Mouse (Mus musculus): ENCODE measurements at regions not wholly inside any gene's neighbourhood (a gene's known extent, or its start where the extent isn't known, plus 50 kb on each side); places are given as distances from the start of the nearest gene placed in this dataset.

DNA sequence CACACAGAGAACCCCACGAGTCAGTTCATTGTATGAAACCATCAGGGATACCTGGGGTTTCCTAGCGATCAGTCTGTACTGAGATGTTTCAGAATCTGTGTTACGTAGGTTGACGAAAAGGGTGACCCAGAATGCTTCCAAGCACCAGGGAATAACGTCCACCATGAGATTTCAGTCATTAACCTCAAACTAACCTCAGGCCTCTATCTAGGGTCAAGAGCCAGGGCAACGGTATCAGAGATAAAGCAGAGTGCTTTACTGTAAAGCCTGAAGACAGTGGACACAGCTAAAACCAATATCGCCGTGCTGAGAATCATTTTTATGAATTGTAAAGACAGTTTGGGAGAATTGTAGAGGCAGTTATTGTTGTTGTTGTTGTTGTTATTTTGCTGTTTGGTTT, 52.9 kb upstream of the Errfi1 start:
- no peak for DNase-seq (ENCODE audit: low spot score in 2 of 2)
- intact Hi-C loops (cut with DNase I), result no loop called here

DNA sequence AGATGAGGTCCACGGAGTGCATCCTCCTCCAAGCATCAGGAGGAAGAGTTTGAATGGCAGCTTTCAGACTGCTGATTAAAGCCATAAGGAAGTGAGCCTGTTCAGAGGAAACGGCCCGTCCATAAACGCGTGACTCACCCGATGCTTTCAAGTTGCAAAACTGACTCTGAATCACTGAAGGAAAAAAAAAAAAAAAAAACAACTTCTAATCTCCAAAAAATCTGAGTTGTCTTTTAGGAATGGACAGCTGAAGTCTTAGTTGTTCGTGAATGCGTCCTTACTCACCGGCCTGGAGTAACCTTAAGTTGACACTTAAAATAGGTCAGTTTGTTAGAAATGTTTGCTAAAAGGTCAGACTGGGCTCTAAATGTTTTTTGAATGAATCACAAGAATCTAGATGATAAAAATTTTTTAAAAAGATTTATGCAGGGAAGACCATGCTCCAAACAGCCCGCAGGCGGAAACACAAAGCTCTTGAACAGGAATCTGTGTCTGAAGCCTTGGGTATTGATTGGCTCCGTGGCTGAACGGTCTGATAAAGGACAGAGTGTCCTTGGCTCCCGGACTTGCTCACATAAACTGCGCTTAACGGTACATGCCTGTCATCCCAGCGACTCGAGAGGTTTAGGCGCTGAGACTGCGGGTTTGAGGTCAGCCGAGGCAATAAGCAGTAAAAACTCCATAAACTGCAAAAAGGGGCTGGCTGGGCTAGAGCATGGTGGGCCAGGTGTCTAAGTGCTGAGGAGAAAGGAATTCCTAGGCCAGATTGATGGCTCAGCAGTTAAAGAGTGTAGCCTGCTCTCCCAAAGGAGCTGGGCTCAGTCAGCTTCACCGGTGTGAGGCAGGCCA, 53.9 kb upstream of the Errfi1 start:
- intact Hi-C loops (cut with DNase I), result no loop called here
- DNase-seq (ENCODE audit: low spot score in 2 of 2), result no peak

DNA sequence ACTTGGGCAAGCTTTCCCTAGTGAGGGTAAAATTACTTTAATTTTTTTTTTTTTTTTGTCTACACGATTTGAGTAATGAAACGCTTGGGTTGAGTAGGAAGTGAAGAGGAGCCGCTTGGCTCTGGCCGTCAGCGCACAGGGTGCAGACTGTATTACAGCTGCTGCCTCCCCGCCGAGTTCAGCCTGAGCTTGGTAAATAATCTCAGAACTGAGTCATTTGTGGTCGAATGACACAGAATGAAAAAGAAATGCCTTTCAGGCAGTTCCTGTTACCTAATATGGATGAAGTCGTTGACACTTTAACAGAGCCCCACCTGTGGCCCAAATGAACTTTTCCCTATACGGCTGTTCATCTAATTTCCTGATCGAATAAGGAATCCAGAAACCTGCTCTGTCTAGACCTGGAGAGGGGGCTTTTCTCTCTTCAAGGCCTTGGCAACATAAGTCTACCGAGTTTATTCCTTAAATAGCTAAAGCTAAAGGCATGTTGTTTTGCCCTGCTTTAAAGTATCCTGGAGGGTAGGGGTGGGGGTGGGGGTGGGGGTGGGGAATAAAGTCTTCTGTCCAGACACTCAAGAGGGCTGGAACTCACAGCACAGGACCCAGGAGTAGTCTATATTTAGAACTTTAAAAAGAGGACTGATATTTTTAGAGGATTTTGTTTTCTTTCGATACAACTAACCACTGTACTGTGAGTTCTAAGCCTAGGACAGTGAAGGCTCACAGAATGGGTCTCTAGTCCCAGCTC, 54.8 kb upstream of the Errfi1 start:
- intact Hi-C loops (cut with DNase I), result no loop called here
- DNase-seq (ENCODE audit: low spot score in 2 of 2), result no peak

DNA sequence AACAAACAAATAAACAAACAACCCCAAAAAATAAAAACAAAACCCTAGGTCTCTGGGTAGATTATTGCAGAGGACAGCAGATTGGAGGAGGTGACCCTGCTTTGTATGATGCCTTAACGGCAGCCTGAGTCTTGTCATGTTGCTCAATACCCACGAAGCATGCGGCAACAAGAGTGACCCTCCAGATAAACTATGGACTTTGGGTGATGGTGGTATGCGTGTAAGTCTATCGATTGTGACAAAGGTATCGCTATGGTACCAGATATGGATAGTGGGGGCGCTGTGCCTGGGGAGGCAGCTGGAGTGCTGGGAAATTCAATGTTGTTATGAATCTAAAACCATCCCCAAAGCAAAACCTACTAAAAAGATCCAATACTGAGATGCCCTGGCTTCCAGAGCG, 55.4 kb upstream of the Errfi1 start:
- intact Hi-C loops (cut with DNase I), result no loop called here
- DNase-seq (ENCODE audit: low spot score in 2 of 2), result no peak

DNA sequence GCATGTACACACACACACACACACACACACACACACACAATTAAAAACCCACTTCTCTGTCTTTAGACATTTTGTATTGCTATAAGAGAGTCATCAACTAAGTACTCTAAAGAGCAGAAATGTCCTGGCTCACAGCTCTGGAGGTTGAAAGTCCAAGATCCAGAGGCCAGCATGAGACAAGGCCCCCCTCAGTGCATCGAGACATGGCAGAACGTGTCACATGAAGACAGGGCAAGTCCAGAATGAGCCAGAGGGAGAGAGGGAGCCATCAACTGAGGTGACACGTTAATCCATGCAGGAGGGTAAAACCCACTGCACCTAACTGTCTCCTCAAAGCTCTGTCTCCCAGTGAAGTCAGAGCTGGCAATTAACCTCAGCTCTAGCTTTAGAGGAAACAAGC, 56.7 kb upstream of the Errfi1 start:
- intact Hi-C loops (cut with DNase I), result no loop called here
- DNase-seq (ENCODE audit: low spot score in 2 of 2), result no peak

DNA sequence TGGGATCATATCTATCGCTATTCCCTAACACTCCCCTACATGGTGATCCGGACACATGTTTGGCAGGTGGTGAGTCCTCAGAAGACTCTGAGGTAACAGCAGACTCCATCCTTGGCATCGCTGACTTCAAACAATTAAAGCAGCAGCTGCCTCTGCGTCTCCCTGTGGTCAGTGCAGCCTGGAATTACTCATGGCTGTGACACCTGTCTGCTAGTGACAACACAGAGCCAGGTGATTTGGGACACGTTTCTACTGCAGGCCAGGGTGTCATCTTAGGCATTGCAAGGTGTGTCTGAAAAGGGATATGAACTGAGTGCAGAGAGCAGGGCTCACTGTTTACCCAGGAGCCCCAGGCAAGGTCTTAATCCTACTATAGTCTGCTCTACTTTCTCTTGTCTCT, 58.8 kb upstream of the Errfi1 start:
- no peak for DNase-seq (ENCODE audit: low spot score in 2 of 2)
- intact Hi-C loops (cut with DNase I), result no loop called here

DNA sequence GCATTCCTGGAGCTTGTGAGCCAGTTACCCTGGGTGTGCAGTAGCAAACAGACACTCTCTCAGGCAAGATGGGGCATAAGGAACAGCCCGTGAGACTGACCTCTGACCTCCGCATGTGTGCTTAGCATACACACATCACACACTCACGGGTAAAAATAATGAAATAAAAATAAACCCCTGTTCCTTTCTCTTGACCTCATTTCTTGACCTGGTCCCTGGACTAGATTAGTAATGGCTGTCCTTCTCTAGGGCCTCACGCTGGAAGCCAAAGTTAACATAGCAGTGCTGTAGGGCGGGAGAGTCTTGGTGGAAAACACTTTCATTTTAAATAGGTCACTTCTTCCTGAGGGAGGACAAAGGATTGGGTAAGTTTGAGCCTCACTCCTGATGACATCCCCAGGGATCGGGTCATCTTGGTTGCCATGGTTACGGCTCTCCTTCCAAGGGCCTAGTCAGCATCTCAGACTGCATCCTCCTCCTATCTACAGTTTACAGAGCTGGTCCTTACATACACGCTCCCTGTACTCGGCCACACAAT, 59.4 kb upstream of the Errfi1 start:
- intact Hi-C loops (cut with DNase I), result no loop called here
- DNase-seq (ENCODE audit: low spot score in 2 of 2), result no peak

DNA sequence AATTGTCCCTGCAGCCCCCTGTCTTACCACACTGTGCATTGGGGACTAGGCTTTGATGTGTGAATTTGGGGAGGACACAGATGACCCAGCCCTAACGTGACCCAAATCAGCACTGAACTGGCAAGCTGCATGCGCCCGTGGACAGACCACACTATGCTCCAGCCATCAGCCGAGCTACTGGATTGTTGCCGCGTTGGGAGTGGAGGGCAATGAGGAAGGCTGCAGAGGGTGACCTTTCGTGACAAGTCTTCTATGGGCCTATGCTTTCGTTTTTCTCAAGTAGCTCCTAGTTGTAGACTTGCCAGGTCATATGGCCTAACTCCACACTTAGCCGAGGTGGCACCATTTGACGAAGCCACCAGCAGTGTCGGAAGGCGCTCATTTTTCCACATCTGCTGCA, 60.6 kb upstream of the Errfi1 start:
- intact Hi-C loops (cut with DNase I), result no loop called here
- DNase-seq (ENCODE audit: low spot score in 2 of 2), result no peak

DNA sequence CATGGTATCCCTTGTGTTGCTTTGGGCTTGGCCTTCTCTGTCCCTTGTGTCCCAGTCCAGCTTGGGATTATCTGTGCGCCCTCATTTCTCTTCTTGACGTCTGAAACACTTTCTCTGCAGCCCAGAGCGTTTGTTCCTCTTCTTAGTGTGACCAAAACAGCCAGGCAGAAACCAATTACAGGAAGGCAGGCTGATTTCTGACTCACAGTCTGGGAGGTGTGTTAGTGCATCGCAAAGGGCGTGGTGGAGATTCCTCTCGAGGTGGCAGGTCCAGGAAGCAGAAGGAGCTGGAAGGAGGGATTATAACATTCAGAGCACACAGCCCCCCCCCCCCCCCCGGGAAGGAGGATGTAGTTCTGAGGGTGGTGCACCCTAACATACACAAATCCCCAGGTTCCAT, 64.6 kb upstream of the Errfi1 start:
- no peak for DNase-seq (ENCODE audit: low spot score in 2 of 2)
- intact Hi-C loops (cut with DNase I), result no loop called here

DNA sequence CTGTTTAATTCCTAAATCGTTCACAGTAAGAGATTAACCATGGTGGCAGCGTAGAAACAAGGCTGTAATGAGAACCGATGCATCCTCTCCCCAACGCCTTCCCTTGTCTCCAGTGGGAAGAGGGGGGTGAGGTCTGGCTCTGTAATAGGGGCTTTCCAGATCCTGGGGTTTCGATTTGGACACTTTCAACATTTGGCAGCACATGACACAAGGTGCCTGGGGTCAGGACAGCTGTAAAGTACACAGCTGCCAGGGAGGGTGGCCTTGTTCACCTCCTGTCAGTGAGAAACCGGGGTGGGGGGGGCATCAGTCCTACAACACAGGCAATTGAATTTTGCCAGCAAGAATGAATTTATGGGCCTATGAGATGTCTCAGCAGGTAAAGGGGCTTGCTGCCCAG, 66.6 kb upstream of the Errfi1 start:
- intact Hi-C loops (cut with DNase I), result no loop called here
- no peak for DNase-seq (ENCODE audit: low spot score in 2 of 2)

DNA sequence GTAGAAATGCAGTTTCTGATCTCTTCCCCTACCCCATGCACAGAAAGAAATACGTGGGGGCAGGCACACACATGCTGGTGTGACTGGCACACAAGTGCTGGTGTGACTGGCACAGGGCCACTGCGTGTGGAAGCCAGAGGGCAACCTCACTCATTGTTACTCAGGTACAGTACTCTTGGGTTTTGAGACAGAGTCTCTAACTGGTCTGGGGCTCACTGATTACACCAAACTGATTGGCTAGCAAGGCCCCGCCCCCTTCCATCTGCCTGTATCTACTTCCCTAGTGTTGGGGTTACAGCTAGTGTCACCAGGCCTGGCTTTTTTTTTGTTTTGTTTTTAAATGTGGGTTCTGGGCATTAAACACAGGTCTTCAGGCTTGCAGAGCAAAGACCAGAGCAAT, 67.1 kb upstream of the Errfi1 start:
- DNase-seq (ENCODE audit: low spot score in 2 of 2), result no peak
- intact Hi-C loops (cut with DNase I), result no loop called here

DNA sequence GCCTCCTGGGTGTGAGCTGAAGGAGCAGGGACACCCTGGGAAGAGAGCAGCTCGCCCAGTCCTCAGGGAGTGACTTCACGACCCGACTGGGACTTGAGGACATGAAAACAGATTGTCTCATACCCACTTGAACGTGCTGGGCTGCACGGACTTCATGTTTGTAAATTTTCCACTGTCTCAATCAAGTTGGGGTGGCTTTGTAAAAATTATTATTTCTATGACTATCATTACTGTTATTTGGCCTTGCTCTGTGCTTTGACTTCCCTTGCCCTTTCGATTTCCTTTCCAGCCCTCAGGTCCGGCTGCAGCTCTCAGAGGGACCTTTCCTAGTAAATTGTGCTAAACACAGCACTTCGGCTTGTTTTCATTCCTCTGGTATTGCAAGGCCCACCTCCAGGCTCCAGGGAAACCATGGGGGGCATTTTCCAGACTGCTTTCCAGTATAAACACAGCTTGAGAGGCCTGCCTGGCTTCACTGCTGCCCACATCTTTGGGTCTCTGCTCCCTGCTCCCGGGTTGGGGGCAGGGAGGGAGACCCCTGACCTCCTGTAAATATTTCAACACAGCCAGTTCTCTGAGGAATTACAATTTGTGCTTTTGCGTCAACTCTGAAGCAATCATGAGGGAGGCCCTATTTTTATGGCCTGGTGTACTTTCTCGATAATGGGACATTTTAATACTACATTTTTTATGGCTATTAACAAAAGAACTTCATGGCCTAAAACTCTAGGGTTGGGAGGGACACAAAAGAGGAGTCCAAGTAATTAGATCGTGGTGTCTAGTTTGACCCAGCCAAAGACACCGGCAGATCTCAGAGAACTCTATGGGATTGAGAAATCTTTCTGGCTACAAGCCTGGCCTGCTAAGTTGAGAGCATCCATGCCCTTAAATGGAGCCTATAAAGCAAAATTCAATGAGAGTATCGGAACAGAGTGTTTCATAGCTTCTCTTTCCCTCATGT, 68.9 kb upstream of the Errfi1 start:
- no peak for DNase-seq (ENCODE audit: low spot score in 2 of 2)
- intact Hi-C loops (cut with DNase I), result no loop called here

DNA sequence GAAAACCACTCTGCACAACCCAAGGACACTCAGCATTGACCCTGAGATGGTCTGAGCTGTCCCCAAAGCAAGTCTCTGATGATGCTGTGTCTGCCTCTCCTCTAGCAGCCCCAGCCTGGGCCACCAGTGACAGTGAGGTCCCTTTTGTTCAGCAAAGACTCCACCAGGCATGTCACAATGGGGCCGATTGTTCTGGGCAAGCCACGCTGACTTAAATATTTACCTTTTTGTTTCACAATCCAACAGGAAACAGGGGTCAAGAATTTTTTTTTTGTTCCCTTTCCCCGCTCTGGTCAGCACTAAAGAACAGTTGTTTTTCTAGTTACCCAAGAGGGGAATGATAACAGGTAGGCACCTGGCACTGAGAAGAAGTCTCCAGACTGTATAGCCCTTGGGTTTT, 72.4 kb upstream of the Errfi1 start:
- no peak for DNase-seq (ENCODE audit: low spot score in 2 of 2)
- intact Hi-C loops (cut with DNase I), result no loop called here

DNA sequence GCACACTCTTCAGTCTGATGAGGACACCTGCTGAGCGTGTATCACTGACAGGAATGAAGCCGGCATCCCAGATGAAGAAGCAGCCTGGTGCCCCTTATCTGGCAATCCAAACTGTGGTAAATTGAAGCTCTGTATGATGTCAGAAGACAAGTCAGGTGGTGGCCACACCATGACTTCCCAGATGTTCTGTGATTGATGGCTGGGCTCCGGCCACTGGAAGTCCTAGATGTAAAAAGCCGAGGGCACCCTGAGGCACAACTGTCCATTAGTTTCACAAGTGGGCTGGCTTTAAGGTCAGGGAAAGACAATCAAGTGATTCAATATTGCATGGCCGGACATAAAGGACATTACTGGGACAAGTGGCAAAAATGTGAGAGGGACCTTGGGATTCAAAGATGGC, 74.4 kb upstream of the Errfi1 start:
- intact Hi-C loops (cut with DNase I), result no loop called here
- no peak for DNase-seq (ENCODE audit: low spot score in 2 of 2)

DNA sequence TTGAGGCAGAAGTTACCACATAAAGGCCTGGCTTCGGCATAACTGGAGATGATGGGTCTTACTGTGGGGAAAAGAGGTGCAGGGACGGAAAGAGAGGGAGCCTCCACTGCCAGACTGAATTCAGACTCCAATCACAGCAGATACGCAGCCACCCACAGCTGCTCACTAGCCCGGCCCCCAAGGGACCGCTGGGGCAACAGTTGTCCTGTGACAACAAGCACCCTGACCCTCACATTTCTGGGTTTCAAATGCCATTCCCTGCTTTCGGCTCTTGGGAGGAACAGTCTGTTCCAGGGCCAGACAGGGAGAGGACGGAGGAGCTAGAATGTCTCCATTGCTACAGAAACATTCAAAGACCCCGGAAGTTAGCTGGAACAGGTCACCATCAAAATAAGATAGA, 75.0 kb upstream of the Errfi1 start:
- DNase-seq (ENCODE audit: low spot score in 2 of 2), result no peak
- intact Hi-C loops (cut with DNase I), result no loop called here

DNA sequence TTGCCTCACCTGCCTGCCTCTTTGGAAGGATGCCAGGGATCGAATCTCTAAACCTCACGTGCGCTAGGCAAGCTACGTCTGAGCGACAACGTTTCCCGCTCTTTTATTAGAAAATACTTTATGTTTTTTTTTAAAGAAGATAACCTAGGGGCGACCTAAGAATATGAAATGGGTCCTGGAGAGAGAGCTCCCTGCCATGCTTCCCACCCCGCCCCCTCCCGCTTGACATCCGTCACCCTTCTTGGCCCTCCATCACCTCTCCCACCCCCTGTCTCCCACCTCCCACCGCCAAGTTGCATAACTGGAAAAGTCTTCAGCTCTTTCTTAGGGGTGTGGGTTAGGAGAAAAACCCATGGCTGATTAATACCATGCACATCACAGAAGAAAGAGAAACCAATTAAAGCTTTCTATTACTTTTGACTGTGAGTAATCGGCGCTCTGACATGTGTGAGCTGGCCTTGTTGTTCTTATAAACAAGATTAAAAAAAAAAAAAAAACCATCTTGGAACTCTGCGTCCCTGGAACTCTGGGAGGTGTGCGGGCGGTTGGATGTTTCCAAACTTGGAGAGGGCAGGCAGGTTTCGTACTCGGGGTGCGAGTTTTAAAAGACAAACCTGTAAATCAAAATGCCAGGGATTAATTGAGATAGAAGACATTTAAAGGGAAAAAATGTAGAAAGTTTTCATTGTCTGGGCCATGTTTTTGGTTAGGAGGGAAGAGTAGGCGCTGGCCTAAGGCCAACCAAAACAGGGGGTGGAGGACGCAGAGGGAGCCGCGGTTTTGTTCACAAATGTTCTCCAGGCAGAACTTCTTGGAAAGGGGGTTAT, 77.8 kb upstream of the Errfi1 start:
- no peak for DNase-seq (ENCODE audit: low spot score in 2 of 2)
- intact Hi-C loops (cut with DNase I), result no loop called here

DNA sequence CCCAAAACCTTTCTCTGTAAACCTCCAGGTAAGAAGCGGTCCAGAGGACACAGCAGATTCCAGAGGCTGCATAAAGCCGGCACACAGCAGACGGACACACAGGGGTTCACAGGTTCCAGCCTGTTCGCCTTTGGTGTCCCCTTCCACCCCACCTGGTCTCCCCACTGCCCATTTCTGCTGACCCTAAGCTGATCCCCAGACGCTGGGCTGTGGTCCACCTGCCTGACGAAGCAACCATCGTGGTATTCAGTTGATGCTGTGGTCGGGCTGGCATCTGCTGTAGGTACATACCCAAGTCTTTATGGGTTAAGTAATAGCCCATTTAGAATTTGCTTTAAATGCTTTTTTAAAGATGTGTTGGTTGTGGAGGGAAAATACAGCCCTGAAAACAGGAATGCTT, 78.4 kb upstream of the Errfi1 start:
- intact Hi-C loops (cut with DNase I), result no loop called here

DNA sequence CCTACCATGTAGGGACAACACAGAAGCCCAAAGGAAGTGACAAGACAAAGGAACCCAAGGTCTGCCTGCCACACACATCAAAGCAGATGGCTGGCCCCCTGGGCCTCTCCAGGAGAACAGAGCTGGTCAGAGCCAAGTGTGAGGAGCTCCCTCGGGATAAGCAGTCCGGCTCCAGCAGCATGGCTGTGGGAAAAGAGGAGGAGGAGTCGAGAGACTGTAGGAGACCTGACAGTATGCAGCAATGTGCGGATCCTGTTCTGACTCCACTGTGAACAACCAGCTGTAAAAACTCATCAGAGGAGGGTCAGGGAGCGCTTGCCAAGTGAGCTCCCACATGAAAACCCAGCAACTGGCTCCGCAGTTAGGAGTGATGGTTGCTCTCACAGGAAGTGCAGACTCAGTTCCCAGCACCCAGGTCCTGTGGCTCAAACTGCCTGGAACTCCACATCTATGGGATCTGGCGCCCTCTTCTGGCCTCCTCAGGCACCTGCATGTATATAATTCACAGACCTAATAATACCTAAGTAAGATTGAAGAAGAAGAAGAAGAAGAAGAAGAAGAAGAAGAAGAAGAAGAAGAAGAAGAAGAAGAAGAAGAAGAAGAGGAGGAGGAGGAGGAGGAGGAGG, 79.3 kb upstream of the Errfi1 start:
- intact Hi-C loops (cut with DNase I), result no loop called here
- DNase-seq (ENCODE audit: low spot score in 2 of 2), result no peak

More for the DNA sequence above, 78.4 kb upstream of the Errfi1 start:
- DNase-seq (ENCODE audit: low spot score in 2 of 2), result no peak

All from left cerebral cortex, postnatal 36 days (tissue).